Mouse (Mus musculus): ENCODE measurements around the gene Gm12216. TPM values are rescaled to one million over a fixed set of nuclear protein-coding genes. Genes with fewer than 3 reads are reported as not detected.
A peak's percentile ranks its signal among the peaks of the same experiment; 100 is the strongest.

The Gm12216 gene
- polyA plus RNA-seq, 1 experiment from 2014 or later: not detected

GRCm38 (mm10) chr11:53735682-53736245 lies 123.3 kb downstream of the Gm12216 start:
- Histone ChIP-seq H3K36me3 (no peaks in the 10 kb centered on the region), H3K4me3 (0 out of 2 replicates have a peak overlapping the region, but pooled peaks have one; percentile 12), H3K9me3 (replicated peaks) (no peaks in the 10 kb centered on the region), H3K9ac (no peak overlapping the region), H3K27me3 (no peaks in the 10 kb centered on the region; the same call in 1 of the 2 replicates), H3K4me2 (replicated peaks) (peak overlapping the region; percentile 48), H3K4me1 (no peaks in the 10 kb centered on the region), H3K27ac (no peak overlapping the region)
- 28% methylated on average over 17 of the region's 17 CpGs for WGBS
- ATAC-seq (ENCODE audit: low FRiP score): peak; percentile 77

- 72% methylated on average over 18 of the region's 18 CpGs for WGBS
Observed at GRCm38 (mm10) chr11:53734970-53735681, 123.9 kb downstream of the Gm12216 start.

DNA sequence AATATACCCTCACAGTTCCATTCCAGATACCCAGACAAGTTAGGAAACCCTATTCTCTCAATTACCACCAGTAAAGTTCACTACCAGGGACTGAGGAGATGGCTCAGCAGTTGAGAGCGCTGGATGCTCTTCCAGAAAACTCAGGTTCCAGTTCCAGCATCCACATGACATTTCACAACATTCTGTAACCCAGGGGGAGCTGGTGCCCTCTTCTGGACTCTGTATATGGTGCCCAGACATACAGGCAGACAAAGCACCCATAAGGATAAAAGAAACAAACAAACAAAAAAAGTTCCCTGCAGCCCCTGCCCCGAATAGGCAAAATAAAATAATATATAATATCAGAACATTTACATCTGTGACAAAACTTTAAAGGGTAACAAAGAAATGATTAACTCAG lies 124.6 kb downstream of the Gm12216 start:
- no peaks in the 10 kb centered on the region; the same call in 1 of the 2 replicates for H3K27me3 ChIP-seq
- H3K36me3 ChIP-seq: no peaks in the 10 kb centered on the region
- ATAC-seq (ENCODE audit: low FRiP score): no peak
- WGBS: 81% methylated on average over 2 of the region's 2 CpGs
- H3K9ac ChIP-seq: no peak overlapping the region
- H3K4me1 ChIP-seq: no peaks in the 10 kb centered on the region
- H3K27ac ChIP-seq: no peak overlapping the region
- no peak overlapping the region for H3K4me3 ChIP-seq
- H3K9me3 ChIP-seq (replicated peaks): no peaks in the 10 kb centered on the region
- no peak overlapping the region for H3K4me2 ChIP-seq (replicated peaks)

More at GRCm38 (mm10) chr11:53734970-53735681, 123.9 kb downstream of the Gm12216 start:
- Histone ChIP-seq H3K4me2 (replicated peaks) (peak overlapping the region; percentile 48), H3K36me3 (no peaks in the 10 kb centered on the region), H3K9me3 (replicated peaks) (no peaks in the 10 kb centered on the region), H3K27me3 (no peaks in the 10 kb centered on the region; the same call in 1 of the 2 replicates), H3K9ac (no peak overlapping the region), H3K27ac (no peak overlapping the region), H3K4me3 (no peak overlapping the region), H3K4me1 (no peaks in the 10 kb centered on the region)
- 0 out of 2 replicates have a peak, but pooled peaks have one; percentile 26 for ATAC-seq (ENCODE audit: low FRiP score)

DNA sequence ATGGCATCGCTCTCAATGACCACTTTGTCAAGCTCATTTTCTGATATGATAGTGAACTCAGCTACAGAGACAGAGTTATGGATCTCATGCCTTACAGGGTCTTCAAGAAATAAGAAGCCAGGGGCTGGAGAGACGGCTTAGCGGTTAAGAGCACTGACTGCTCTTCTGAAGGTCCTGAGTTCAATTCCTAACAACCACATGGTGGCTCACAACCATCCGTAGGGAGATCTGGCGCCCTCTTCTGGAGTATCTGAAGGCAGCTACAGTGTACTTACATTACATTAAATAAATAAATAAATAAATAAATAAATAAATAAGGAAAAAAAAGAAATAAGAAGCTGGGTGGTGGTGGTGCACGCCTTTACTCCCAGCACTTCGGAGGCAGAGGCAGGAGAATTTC lies 125.2 kb downstream of the Gm12216 start:
- no peaks in the 10 kb centered on the region for H3K36me3 ChIP-seq
- no peak overlapping the region for H3K4me3 ChIP-seq
- no peak overlapping the region for H3K27ac ChIP-seq
- no peak for ATAC-seq (ENCODE audit: low FRiP score)
- whole genome bisulfite sequencing: 86% methylated on average over 7 of the region's 7 CpGs
- H3K4me2 ChIP-seq (replicated peaks): no peak overlapping the region
- H3K9ac ChIP-seq: no peak overlapping the region
- no peaks in the 10 kb centered on the region for H3K9me3 ChIP-seq (replicated peaks)
- no peaks in the 10 kb centered on the region for H3K4me1 ChIP-seq
- no peaks in the 10 kb centered on the region; the same call in 1 of the 2 replicates for H3K27me3 ChIP-seq

Small RNA genes within 50 kb of the gene (microRNA-seq; reads per million reads assigned to microRNA genes)
- not detected for gene Mir7671

Other genes starting within 250 kb of the Gm12216 start
- 1.8 and 2.3 TPM in 2 replicates for gene Il4, start 240.6 kb downstream of the Gm12216 start, polyA plus RNA-seq (2016; fragmentation: Nextera tagmentation; extraction: Ambion mirVana)
- not detected in 2 replicates for gene Il13, start 224.6 kb downstream of the Gm12216 start, polyA plus RNA-seq (2016; fragmentation: Nextera tagmentation; extraction: Ambion mirVana)
- 18.5 and 21.4 TPM in 2 replicates for gene Rad50, start 151.9 kb downstream of the Gm12216 start, polyA plus RNA-seq (2016; fragmentation: Nextera tagmentation; extraction: Ambion mirVana)
- gene Il5, start 138.5 kb downstream of the Gm12216 start, polyA plus RNA-seq (2016; fragmentation: Nextera tagmentation; extraction: Ambion mirVana): not detected in 2 replicates
- gene Irf1, start 89.2 kb downstream of the Gm12216 start, polyA plus RNA-seq (2016; fragmentation: Nextera tagmentation; extraction: Ambion mirVana): 4.1 and 4.5 TPM in 2 replicates
- not detected in 2 replicates for gene Gm17334, start 86.1 kb downstream of the Gm12216 start, polyA plus RNA-seq (2016; fragmentation: Nextera tagmentation; extraction: Ambion mirVana)
- 7.9 and 8.5 TPM in 2 replicates for gene Slc22a5, start 32.4 kb upstream of the Gm12216 start, polyA plus RNA-seq (2016; fragmentation: Nextera tagmentation; extraction: Ambion mirVana)
- gene Slc22a21, start 121.1 kb upstream of the Gm12216 start, polyA plus RNA-seq (2016; fragmentation: Nextera tagmentation; extraction: Ambion mirVana): 2.1 and 3.6 TPM in 2 replicates
- gene Slc22a4, start 168.8 kb upstream of the Gm12216 start, polyA plus RNA-seq (2016; fragmentation: Nextera tagmentation; extraction: Ambion mirVana): 1.3 and 1.4 TPM in 2 replicates
- 48.6 and 53.6 TPM in 2 replicates for gene Pdlim4, start 209.8 kb upstream of the Gm12216 start, polyA plus RNA-seq (2016; fragmentation: Nextera tagmentation; extraction: Ambion mirVana)
- 27.0 and 29.3 TPM in 2 replicates for gene P4ha2, start 240.8 kb upstream of the Gm12216 start, polyA plus RNA-seq (2016; fragmentation: Nextera tagmentation; extraction: Ambion mirVana)

Measured in hindbrain, embryonic 12.5 days (tissue).